Mouse (Mus musculus): Measurements from ENCODE around the gene Vegfb. TPM values are rescaled to one million over a fixed set of nuclear protein-coding genes. Genes with fewer than 3 reads are reported as not detected.

Vegfb gene
- polyA plus RNA-seq, 1 experiment: 83.0 TPM

- no peaks in the 10 kb centered on the region for H3K36me3 ChIP-seq (ENCODE audit: control insufficient read depth, insufficient read depth, low read length)
- H3K27ac ChIP-seq (ENCODE audit: insufficient read depth, low read depth, low read length): no peak overlapping the region
- DNase-seq: no peak
- H3K27me3 ChIP-seq (replicated peaks; ENCODE audit: control insufficient read depth, insufficient read depth, low read length): no peaks in the 10 kb centered on the region
- WGBS: 85% methylated on average over 5 of the region's 5 CpGs
- H3K4me3 ChIP-seq (ENCODE audit: insufficient read depth, low read depth, low read length): no peak overlapping the region
- TF ChIP-seq POLR2A (IDR thresholded peaks at IDR 0.05; ENCODE audit: low read depth, low read length) (no peak), CTCF (conservative IDR thresholded peaks at IDR 0.05; ENCODE audit: insufficient read depth, insufficient read length, low read depth, low read length) (no peak)
- peaks cover 14% of the 10 kb centered on the region; the same call in 1 of the 2 replicates for H3K4me1 ChIP-seq (ENCODE audit: control insufficient read depth, insufficient read depth, low read length)
Measured at GRCm38 (mm10) chr19:6949532-6949931, 37.9 kb downstream of the Vegfb start.

- peaks cover 14% of the 10 kb centered on the region; the same call in 1 of the 2 replicates for H3K4me1 ChIP-seq (ENCODE audit: control insufficient read depth, insufficient read depth, low read length)
- WGBS: 84% methylated on average over 4 of the region's 4 CpGs
Measured at GRCm38 (mm10) chr19:6948186-6948585, 39.3 kb downstream of the Vegfb start.

GRCm38 (mm10) chr19:6947742-6948141 is 39.7 kb downstream of the Vegfb start:
- Histone ChIP-seq H3K27ac (ENCODE audit: insufficient read depth, low read depth, low read length) (no peak overlapping the region), H3K4me1 (ENCODE audit: control insufficient read depth, insufficient read depth, low read length) (peaks cover 11% of the 10 kb centered on the region; the same call in 1 of the 2 replicates), H3K4me3 (ENCODE audit: insufficient read depth, low read depth, low read length) (no peak overlapping the region), H3K27me3 (replicated peaks; ENCODE audit: control insufficient read depth, insufficient read depth, low read length) (no peaks in the 10 kb centered on the region), H3K36me3 (ENCODE audit: control insufficient read depth, insufficient read depth, low read length) (no peaks in the 10 kb centered on the region)
- WGBS: 54% methylated on average over 4 of the region's 4 CpGs
- no peak for DNase-seq
- TF ChIP-seq POLR2A (IDR thresholded peaks at IDR 0.05; ENCODE audit: low read depth, low read length): no peak
- no peak for TF ChIP-seq CTCF (conservative IDR thresholded peaks at IDR 0.05; ENCODE audit: insufficient read depth, insufficient read length, low read depth, low read length)

More at GRCm38 (mm10) chr19:6948186-6948585, 39.3 kb downstream of the Vegfb start:
- Histone ChIP-seq H3K4me3 (ENCODE audit: insufficient read depth, low read depth, low read length) (no peak overlapping the region), H3K27ac (ENCODE audit: insufficient read depth, low read depth, low read length) (no peak overlapping the region), H3K27me3 (replicated peaks; ENCODE audit: control insufficient read depth, insufficient read depth, low read length) (no peaks in the 10 kb centered on the region), H3K36me3 (ENCODE audit: control insufficient read depth, insufficient read depth, low read length) (no peaks in the 10 kb centered on the region)
- TF ChIP-seq CTCF (conservative IDR thresholded peaks at IDR 0.05; ENCODE audit: insufficient read depth, insufficient read length, low read depth, low read length) (no peak), POLR2A (IDR thresholded peaks at IDR 0.05; ENCODE audit: low read depth, low read length) (no peak)
- DNase-seq: no peak

GRCm38 (mm10) chr19:6943709-6944108 is 43.7 kb downstream of the Vegfb start:
- 94% methylated on average over 6 of the region's 6 CpGs for WGBS
- H3K27me3 ChIP-seq (replicated peaks; ENCODE audit: control insufficient read depth, insufficient read depth, low read length): no peaks in the 10 kb centered on the region
- H3K4me3 ChIP-seq (ENCODE audit: insufficient read depth, low read depth, low read length): no peak overlapping the region

GRCm38 (mm10) chr19:6942764-6943163 is 44.7 kb downstream of the Vegfb start:
- H3K4me1 ChIP-seq (ENCODE audit: control insufficient read depth, insufficient read depth, low read length): peaks cover 17% of the 10 kb centered on the region; the same call in 1 of the 2 replicates
- no peaks in the 10 kb centered on the region for H3K36me3 ChIP-seq (ENCODE audit: control insufficient read depth, insufficient read depth, low read length)
- WGBS: 25% methylated on average over 5 of the region's 5 CpGs
- H3K4me3 ChIP-seq (ENCODE audit: insufficient read depth, low read depth, low read length): peak overlapping the region; percentile 57
- H3K27ac ChIP-seq (ENCODE audit: insufficient read depth, low read depth, low read length): peak overlapping the region; percentile 46
- H3K27me3 ChIP-seq (replicated peaks; ENCODE audit: control insufficient read depth, insufficient read depth, low read length): no peaks in the 10 kb centered on the region
- TF ChIP-seq CTCF (conservative IDR thresholded peaks at IDR 0.05; ENCODE audit: insufficient read depth, insufficient read length, low read depth, low read length): no peak
- no peak for DNase-seq

More at GRCm38 (mm10) chr19:6943709-6944108, 43.7 kb downstream of the Vegfb start:
- Histone ChIP-seq H3K27ac (ENCODE audit: insufficient read depth, low read depth, low read length) (no peak overlapping the region), H3K36me3 (ENCODE audit: control insufficient read depth, insufficient read depth, low read length) (no peaks in the 10 kb centered on the region), H3K4me1 (ENCODE audit: control insufficient read depth, insufficient read depth, low read length) (peaks cover 10% of the 10 kb centered on the region; the same call in 1 of the 2 replicates)
- TF ChIP-seq CTCF (conservative IDR thresholded peaks at IDR 0.05; ENCODE audit: insufficient read depth, insufficient read length, low read depth, low read length) (no peak), POLR2A (IDR thresholded peaks at IDR 0.05; ENCODE audit: low read depth, low read length) (no peak)
- no peak for DNase-seq

- Histone ChIP-seq H3K4me1 (ENCODE audit: control insufficient read depth, insufficient read depth, low read length) (peaks cover 18% of the 10 kb centered on the region; the same call in 1 of the 2 replicates), H3K27me3 (replicated peaks; ENCODE audit: control insufficient read depth, insufficient read depth, low read length) (no peaks in the 10 kb centered on the region), H3K27ac (ENCODE audit: insufficient read depth, low read depth, low read length) (peak within 1 kb of the TSS; percentile 84), H3K4me3 (ENCODE audit: insufficient read depth, low read depth, low read length) (peak within 1 kb of the TSS; percentile 81), H3K36me3 (ENCODE audit: control insufficient read depth, insufficient read depth, low read length) (no peaks in the 10 kb centered on the region)
- TF ChIP-seq POLR2A (IDR thresholded peaks at IDR 0.05; ENCODE audit: low read depth, low read length) (peak; percentile 50), CTCF (conservative IDR thresholded peaks at IDR 0.05; ENCODE audit: insufficient read depth, insufficient read length, low read depth, low read length) (no peak)
- peak; percentile 99 for DNase-seq
- under 1% methylated on average over 27 of the region's 27 CpGs for WGBS
Measured at GRCm38 (mm10) chr19:6942249-6942691, 45.2 kb downstream of the Vegfb start, which contains the start of gene Gpr137. Gpr137 (minus strand) TSS chr19:6942480.

- peak; percentile 95 for DNase-seq
- H3K4me1 ChIP-seq (ENCODE audit: control insufficient read depth, insufficient read depth, low read length): peaks cover 18% of the 10 kb centered on the region; the same call in 1 of the 2 replicates
- no peak for TF ChIP-seq CTCF (conservative IDR thresholded peaks at IDR 0.05; ENCODE audit: insufficient read depth, insufficient read length, low read depth, low read length)
- peak; percentile 22 for TF ChIP-seq POLR2A (IDR thresholded peaks at IDR 0.05; ENCODE audit: low read depth, low read length)
- peak within 1 kb of the TSS; percentile 84 for H3K27ac ChIP-seq (ENCODE audit: insufficient read depth, low read depth, low read length)
- no peaks in the 10 kb centered on the region for H3K36me3 ChIP-seq (ENCODE audit: control insufficient read depth, insufficient read depth, low read length)
- peak within 1 kb of the TSS; percentile 81 for H3K4me3 ChIP-seq (ENCODE audit: insufficient read depth, low read depth, low read length)
- WGBS: under 1% methylated on average over 83 of the region's 83 CpGs
- no peaks in the 10 kb centered on the region for H3K27me3 ChIP-seq (replicated peaks; ENCODE audit: control insufficient read depth, insufficient read depth, low read length)
Measured at GRCm38 (mm10) chr19:6941372-6942248, 45.8 kb downstream of the Vegfb start, which contains the start of gene Bad. Bad (plus strand) TSS chr19:6941861.
